Mouse (Mus musculus) limb, embryonic 10.5 days (tissue): ENCODE results near the gene Capn8. TPM values are rescaled to one million over a fixed set of nuclear protein-coding genes. Genes with fewer than 3 reads are reported as not detected.
"Not testable (repeated sequence)": the region's sequence is repeated elsewhere in the genome, so short reads cannot be mapped to it uniquely, and the experiment has no call there.

Experiments
- DNase-seq: peaks from one replicate; pipeline ENCODE4 v3.0.0-alpha.2; 2017; ENCODE audit warnings: low spot score
- H3K27ac ChIP-seq: fragments of 300-500 bp; sonication (generic); 2 replicates; pipeline ENCODE4 v1.5.1; 2016; ENCODE audit warnings: mild to moderate bottlenecking
- H3K27me3 ChIP-seq: fragments of 300-500 bp; sonication (generic); 2 replicates; pipeline ENCODE4 v1.6.1; 2016; ENCODE audit warnings: low read depth, mild to moderate bottlenecking; ENCODE audit not compliant: poor library complexity, severe bottlenecking
- H3K36me3 ChIP-seq: fragments of 300-500 bp; sonication (generic); 2 replicates; pipeline ENCODE4 v1.6.1; 2016; ENCODE audit warnings: mild to moderate bottlenecking, moderate library complexity
- H3K4me1 ChIP-seq: fragments of 300-500 bp; sonication (generic); 2 replicates; pipeline ENCODE4 v1.6.1; 2016
- H3K4me3 ChIP-seq: fragments of 300-500 bp; sonication (generic); 2 replicates; pipeline ENCODE4 v1.5.1; 2016; ENCODE audit warnings: mild to moderate bottlenecking, moderate library complexity
- H3K9me3 ChIP-seq: fragments of 300-500 bp; sonication (generic); replicated peaks from 2 replicates; pipeline ENCODE4 v1.6.1; 2016; ENCODE audit warnings: mild to moderate bottlenecking
- WGBS: fragments of 180-500 bp; shearing (Covaris S2); methylation state at CpG from one replicate; pipeline ENCODE4 v1.1.7; 2016; 5-methylcytosine and 5-hydroxymethylcytosine counted together
- polyA plus RNA-seq: library from polyadenylated mRNA; unstranded; fragments of >200 nt; fragmentation: Nextera tagmentation; extraction: Ambion mirVana; gene quantifications from 2 replicates; pipeline ENCODE4 v1.2.1, GENCODE M21; 2016

Gene Capn8
- polyA plus RNA-seq, 1 experiment from 2014 or later, result not detected

GRCm38 (mm10) chr1:182640094-182640493 is 75.3 kb downstream of the Capn8 start:
- H3K4me3 ChIP-seq, result no peak overlapping the region
- no peaks in the 10 kb centered on the region for H3K36me3 ChIP-seq
- DNase-seq, result no peak
- H3K4me1 ChIP-seq, result peaks cover 21% of the 10 kb centered on the region
- no peaks in the 10 kb centered on the region for H3K27me3 ChIP-seq
- H3K27ac ChIP-seq, result no peak overlapping the region
- WGBS, result 60% methylated on average over 4 of the region's 4 CpGs
- H3K9me3 ChIP-seq, result no peaks in the 10 kb centered on the region

- DNase-seq, result no peak
- H3K27me3 ChIP-seq, result no peaks in the 10 kb centered on the region
- no peaks in the 10 kb centered on the region for H3K36me3 ChIP-seq
- peaks cover 26% of the 10 kb centered on the region for H3K4me1 ChIP-seq
- WGBS, result 72% methylated on average over 2 of the region's 2 CpGs
- no peaks in the 10 kb centered on the region for H3K9me3 ChIP-seq
- no peak overlapping the region for H3K27ac ChIP-seq
- H3K4me3 ChIP-seq, result no peak overlapping the region
Measured at GRCm38 (mm10) chr1:182642779-182643178, 78.0 kb downstream of the Capn8 start.

- H3K27me3 ChIP-seq, H3K9me3 ChIP-seq, DNase-seq, H3K27ac ChIP-seq, H3K36me3 ChIP-seq, H3K4me3 ChIP-seq: not testable (repeated sequence)
- 95% methylated on average over 8 of the region's 8 CpGs for WGBS
- peaks cover 19% of the 10 kb centered on the region for H3K4me1 ChIP-seq
Measured at GRCm38 (mm10) chr1:182644418-182644817, 79.6 kb downstream of the Capn8 start.

- Histone ChIP-seq H3K4me3 (no peak overlapping the region), H3K36me3 (no peaks in the 10 kb centered on the region), H3K27me3 (no peaks in the 10 kb centered on the region), H3K27ac (no peak overlapping the region), H3K4me1 (peaks cover 19% of the 10 kb centered on the region), H3K9me3 (no peaks in the 10 kb centered on the region)
- WGBS, result 62% methylated on average over 6 of the region's 6 CpGs
- no peak for DNase-seq
Measured at GRCm38 (mm10) chr1:182645211-182645668, 80.4 kb downstream of the Capn8 start.

GRCm38 (mm10) chr1:182646796-182647195 is 82.0 kb downstream of the Capn8 start:
- Histone ChIP-seq H3K4me1 (peaks cover 19% of the 10 kb centered on the region), H3K27ac (no peak overlapping the region), H3K27me3 (no peaks in the 10 kb centered on the region), H3K9me3 (no peaks in the 10 kb centered on the region), H3K4me3 (no peak overlapping the region), H3K36me3 (no peaks in the 10 kb centered on the region)
- no peak for DNase-seq
- 78% methylated on average over 3 of the region's 3 CpGs for WGBS

- H3K27me3 ChIP-seq, result no peaks in the 10 kb centered on the region
- WGBS, result 37% methylated on average over 6 of the region's 6 CpGs
- DNase-seq, result peak; percentile 71
Measured at GRCm38 (mm10) chr1:182657760-182658159, 93.0 kb downstream of the Capn8 start.

DNA sequence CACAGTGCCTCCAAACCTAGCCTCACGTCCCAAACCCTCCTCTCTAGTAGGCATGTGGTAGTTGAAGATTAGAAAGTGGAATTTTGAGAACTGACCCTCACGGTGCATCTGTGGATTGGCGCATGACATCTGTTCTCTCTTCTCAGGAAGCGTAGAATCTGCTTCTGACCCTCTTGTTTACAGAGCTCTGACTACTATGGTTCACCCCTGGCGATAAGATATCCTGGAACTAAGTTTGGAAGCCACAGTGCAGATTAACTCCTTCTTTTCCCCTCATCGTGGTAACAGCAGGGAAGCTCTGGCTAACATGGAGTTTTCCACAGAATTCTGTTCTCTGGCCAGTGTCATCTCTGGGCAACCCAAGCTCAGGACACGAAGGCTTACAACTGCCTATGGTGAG is 95.6 kb downstream of the Capn8 start:
- Histone ChIP-seq H3K27me3 (no peaks in the 10 kb centered on the region), H3K4me3 (no peak overlapping the region), H3K27ac (no peak overlapping the region), H3K4me1 (peaks cover 11% of the 10 kb centered on the region), H3K9me3 (no peaks in the 10 kb centered on the region), H3K36me3 (no peaks in the 10 kb centered on the region)
- WGBS, result 84% methylated on average over 7 of the region's 7 CpGs
- DNase-seq, result no peak

More at GRCm38 (mm10) chr1:182657760-182658159, 93.0 kb downstream of the Capn8 start:
- H3K4me1 ChIP-seq, result peaks cover 5% of the 10 kb centered on the region
- H3K36me3 ChIP-seq, result no peaks in the 10 kb centered on the region
- H3K27ac ChIP-seq, result no peak overlapping the region; the same call in 1 of the 2 replicates
- no peaks in the 10 kb centered on the region for H3K9me3 ChIP-seq
- H3K4me3 ChIP-seq, result no peak overlapping the region

DNA sequence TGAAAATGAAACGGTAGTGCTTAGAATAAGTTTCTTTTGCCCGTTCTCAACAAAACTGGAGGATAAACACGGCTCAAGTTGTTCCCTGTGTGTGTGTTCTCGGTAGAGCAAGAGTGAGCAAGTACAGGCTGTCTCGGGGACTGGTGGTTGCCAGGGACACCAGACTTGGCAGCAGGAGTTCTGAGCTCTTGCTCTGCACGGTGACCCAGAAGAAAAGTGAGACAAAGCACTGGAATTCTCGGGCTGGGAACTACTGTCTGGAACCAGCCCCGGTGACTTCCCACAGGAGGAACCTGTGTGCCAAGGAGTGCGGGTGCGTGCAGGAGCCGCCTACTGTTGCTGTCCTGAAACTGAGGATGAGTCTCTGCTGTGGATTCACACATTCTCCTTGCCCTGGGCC is 98.9 kb downstream of the Capn8 start:
- Histone ChIP-seq H3K9me3 (no peaks in the 10 kb centered on the region), H3K4me1 (peaks cover 21% of the 10 kb centered on the region), H3K27ac (no peak overlapping the region), H3K27me3 (no peaks in the 10 kb centered on the region), H3K36me3 (no peaks in the 10 kb centered on the region), H3K4me3 (no peak overlapping the region)
- 82% methylated on average over 11 of the region's 11 CpGs for WGBS
- no peak for DNase-seq

DNA sequence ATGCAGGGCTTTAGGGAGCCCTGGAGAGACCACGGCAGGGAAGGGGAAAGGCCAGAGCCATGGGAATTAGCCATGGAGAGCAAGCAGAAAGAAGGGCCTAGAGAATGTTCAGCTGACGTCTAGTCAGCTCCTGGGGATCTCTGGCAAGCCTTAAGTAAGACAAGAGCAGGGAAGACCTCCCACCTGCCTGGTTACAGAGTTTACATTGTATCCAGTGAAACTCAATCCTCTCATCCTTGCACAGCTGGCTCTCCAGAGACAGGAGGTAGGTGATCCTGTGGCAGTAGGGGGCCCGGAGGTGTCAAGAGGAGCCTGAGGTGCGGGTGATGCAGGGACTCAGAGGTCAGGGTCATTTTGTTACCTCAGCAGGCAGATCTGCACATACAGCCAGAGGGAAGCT is 100.0 kb downstream of the Capn8 start:
- no peak overlapping the region for H3K27ac ChIP-seq
- H3K36me3 ChIP-seq, result no peaks in the 10 kb centered on the region
- WGBS, result 40% methylated on average over 4 of the region's 4 CpGs
- H3K9me3 ChIP-seq, result no peaks in the 10 kb centered on the region
- no peak for DNase-seq
- no peak overlapping the region for H3K4me3 ChIP-seq
- H3K27me3 ChIP-seq, result no peaks in the 10 kb centered on the region
- H3K4me1 ChIP-seq, result peaks cover 25% of the 10 kb centered on the region

DNA sequence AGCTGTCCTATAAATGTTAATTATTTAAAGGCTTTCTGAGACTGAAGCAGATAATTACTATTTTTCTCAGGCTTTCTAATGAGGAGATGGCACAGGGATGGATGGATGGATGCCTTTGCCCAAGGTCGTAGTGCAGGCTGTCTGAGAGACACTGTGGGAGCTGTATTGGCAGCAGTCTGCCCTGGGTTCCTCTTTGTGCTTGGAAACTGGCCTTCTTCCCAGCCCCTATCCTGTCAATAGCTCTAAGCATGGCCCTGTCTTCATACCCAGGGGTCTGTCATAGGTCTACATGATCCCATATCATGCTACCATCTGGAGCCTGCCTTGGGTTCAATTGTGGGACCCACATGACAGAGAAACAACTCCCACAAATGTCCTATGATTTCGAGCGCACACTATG is 102.5 kb downstream of the Capn8 start:
- no peak for DNase-seq
- Histone ChIP-seq H3K27me3 (no peaks in the 10 kb centered on the region), H3K4me3 (no peak overlapping the region), H3K36me3 (no peaks in the 10 kb centered on the region), H3K9me3 (no peaks in the 10 kb centered on the region), H3K27ac (no peak overlapping the region), H3K4me1 (peaks cover 40% of the 10 kb centered on the region)
- 91% methylated on average over 3 of the region's 3 CpGs for WGBS

- Histone ChIP-seq H3K4me3 (no peak overlapping the region), H3K4me1 (peaks cover 38% of the 10 kb centered on the region), H3K9me3 (no peaks in the 10 kb centered on the region), H3K27ac (peak overlapping the region; percentile 79), H3K36me3 (no peaks in the 10 kb centered on the region), H3K27me3 (no peaks in the 10 kb centered on the region)
- 88% methylated on average over 11 of the region's 11 CpGs for WGBS
- no peak for DNase-seq
Measured at GRCm38 (mm10) chr1:182669741-182670140, 104.9 kb downstream of the Capn8 start.

DNA sequence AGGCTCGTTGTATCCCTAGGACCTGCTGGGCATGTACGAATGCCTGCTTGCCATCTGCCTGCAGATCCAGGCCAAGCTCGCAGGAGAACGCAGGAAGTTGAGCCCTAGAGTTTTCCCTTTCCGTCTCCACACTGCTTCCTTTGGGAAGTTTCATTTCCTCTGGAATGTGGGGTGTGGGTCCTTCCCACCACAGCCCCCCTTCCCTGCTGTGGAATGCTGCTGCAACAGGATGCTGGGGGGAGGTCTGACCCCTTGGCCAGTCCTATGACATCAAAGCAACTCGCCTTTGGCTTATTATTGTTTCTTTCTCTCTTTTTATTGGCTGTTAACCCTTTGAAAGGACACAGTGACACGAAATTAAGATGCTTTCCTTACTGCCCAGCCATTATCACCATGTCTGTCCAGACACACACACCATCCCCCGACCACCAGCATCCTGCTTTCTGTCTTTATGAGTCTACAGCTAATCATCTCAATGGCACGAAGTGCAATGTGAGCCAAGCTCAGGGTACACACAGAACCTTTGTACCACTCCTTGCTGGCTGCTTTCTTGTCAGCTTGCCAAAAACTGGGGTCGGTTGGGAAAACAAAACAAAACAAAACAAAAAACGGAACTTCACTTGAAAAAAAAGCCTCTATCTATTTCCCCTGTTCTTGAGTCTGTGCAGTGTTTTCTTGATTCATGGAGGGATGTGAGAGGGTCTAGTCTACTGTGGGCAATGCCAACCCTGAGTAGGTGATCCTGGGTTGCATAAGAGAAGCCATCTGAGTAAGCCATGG is 105.9 kb downstream of the Capn8 start:
- H3K4me3 ChIP-seq, result no peak overlapping the region
- no peaks in the 10 kb centered on the region for H3K36me3 ChIP-seq
- no peaks in the 10 kb centered on the region for H3K9me3 ChIP-seq
- DNase-seq, result peak; percentile 49
- peak overlapping the region; percentile 79 for H3K27ac ChIP-seq
- peaks cover 39% of the 10 kb centered on the region for H3K4me1 ChIP-seq
- no peaks in the 10 kb centered on the region for H3K27me3 ChIP-seq
- WGBS, result 26% methylated on average over 11 of the region's 11 CpGs

GRCm38 (mm10) chr1:182671343-182671624 is 106.5 kb downstream of the Capn8 start:
- Histone ChIP-seq H3K9me3 (no peaks in the 10 kb centered on the region), H3K4me3 (no peak overlapping the region), H3K4me1 (peaks cover 39% of the 10 kb centered on the region), H3K27ac (peak overlapping the region; percentile 79), H3K36me3 (no peaks in the 10 kb centered on the region), H3K27me3 (no peaks in the 10 kb centered on the region)
- 45% methylated on average over 4 of the region's 4 CpGs for WGBS
- no peak for DNase-seq

DNA sequence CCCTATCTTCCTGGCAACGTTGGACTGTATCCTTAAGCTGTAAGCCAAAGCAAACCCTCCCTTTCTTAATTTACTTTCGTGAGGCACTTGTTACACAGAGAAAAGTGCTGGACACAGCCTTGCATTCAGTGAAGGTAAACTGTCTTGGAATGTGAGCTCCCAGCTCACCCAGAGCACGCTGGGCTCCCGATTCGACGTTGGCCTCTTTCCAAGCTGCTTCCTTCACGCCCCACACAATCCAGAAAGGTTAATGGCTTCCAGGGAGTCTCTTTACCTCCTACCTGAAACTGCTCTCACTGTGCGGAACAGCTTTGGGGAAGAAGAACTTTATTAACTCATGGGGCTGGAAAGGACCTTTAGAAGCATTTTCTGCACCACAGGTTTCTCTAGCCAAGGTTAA is 110.5 kb downstream of the Capn8 start:
- no peak for DNase-seq
- H3K27ac ChIP-seq, result no peak overlapping the region
- 89% methylated on average over 8 of the region's 8 CpGs for WGBS

More for the DNA sequence above, 110.5 kb downstream of the Capn8 start:
- no peaks in the 10 kb centered on the region for H3K9me3 ChIP-seq
- H3K36me3 ChIP-seq, result no peaks in the 10 kb centered on the region
- H3K27me3 ChIP-seq, result no peaks in the 10 kb centered on the region
- peaks cover 31% of the 10 kb centered on the region for H3K4me1 ChIP-seq
- H3K4me3 ChIP-seq, result no peak overlapping the region
